Mouse (Mus musculus) C2C12 (cell line): Measurements from ENCODE around the gene Rgs6.

Experiments
- CEBPB ChIP-seq: IDR thresholded peaks from one replicate; pipeline ENCODE4 v1.6.1; 2011; ENCODE audit warnings: low read depth, mild to moderate bottlenecking, control low read depth, moderate library complexity
- CTCF ChIP-seq: IDR thresholded peaks from one replicate; pipeline ENCODE4 v1.5.1; 2011; ENCODE audit not compliant: control insufficient read depth, insufficient read depth, insufficient read length
- MAX ChIP-seq: IDR thresholded peaks from one replicate; pipeline ENCODE4 v1.6.1; 2011; ENCODE audit warnings: mild to moderate bottlenecking, control low read depth
- MYOD1 ChIP-seq: IDR thresholded peaks from one replicate; pipeline ENCODE4 v1.6.1; 2011; ENCODE audit warnings: low read depth; ENCODE audit not compliant: control insufficient read depth, insufficient read length
- MYOG ChIP-seq: IDR thresholded peaks from one replicate; pipeline ENCODE4 v1.6.1; 2011; ENCODE audit not compliant: control insufficient read depth, insufficient read length; ENCODE audit errors: extremely low read depth
- USF1 ChIP-seq: IDR thresholded peaks from one replicate; pipeline ENCODE4 v1.6.1; 2011; ENCODE audit warnings: low read depth, mild to moderate bottlenecking, control low read depth, moderate library complexity

DNA sequence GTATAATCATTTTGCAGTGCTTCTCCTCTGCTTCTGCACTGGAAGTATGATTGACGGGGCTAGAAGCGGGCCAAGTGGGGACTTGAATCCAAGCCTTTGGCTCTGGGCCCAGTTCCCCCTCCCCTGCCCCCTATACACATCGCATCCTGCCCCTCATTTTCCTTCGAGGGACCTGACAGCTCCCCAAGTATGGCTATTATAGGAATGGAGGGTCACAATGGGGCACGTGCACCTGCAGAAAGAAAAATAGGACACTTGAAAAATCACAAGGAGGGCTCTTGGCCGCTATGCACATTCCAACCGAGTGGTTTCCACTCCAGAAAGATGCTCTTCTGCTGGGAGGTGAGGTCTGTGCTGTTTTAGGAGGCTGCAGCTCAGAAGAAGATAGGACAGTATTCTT, 538.8 kb downstream of the Rgs6 start:
- TF ChIP-seq CTCF (no peak), MYOD1 (no peak), MYOG (no peak), MAX (no peak), USF1 (no peak), CEBPB (no peak)
